Mouse (Mus musculus) regulatory T cell (primary cell): ENCODE measurements at regions not wholly inside any gene's neighbourhood (a gene's known extent, or its start where the extent isn't known, plus 50 kb on each side); places are given as distances from the start of the nearest gene placed in this dataset.

Experiments
- in situ Hi-C: fragments of 300-600 bp; cut with MboI, MseI; formaldehyde crosslinking; loops from one replicate; pipeline ENCODE4 v1.15.1; 2025; ENCODE audit warnings: high pct_unique_total_duplicates

DNA sequence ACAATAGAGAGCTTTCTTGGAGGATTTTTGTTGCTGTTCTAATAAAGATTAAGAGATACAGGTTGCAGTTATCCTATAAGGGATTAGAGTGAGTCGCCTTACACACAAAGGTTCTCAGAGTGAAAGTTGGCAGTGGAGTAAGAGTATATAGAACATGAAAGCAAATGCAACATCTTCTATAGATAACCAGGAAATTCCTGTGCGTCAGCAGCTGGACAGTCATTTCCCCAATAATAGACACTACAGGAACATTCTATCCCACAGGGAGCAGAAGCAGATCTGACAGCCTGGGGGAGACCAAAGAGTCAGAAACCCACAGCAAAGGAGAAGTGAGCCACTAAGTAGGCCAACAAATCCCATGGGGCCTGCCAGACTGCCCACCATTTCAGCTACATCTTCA lies 348.7 kb downstream of the Elavl2 start:
- in situ Hi-C loops, result no loop called here

DNA sequence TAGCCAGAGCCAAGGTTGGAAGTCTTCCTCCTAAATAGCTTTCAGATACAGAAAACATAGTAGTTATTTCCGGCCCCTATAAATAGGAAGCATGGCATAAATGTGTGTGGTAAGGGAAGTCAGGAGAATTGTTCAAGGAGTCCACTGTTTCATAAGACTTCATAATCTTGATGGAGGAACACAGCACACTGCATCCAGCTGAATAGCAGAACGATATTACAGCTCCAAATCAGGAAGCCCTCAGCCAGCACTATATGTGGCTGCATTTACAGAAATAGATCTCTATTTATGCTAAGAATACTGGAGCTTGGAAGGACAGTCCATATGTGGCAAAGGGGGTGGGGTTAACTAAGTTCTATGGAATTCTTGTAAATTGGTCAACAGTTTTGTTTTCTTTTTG lies 371.1 kb downstream of the Elavl2 start:
- in situ Hi-C loops, result no loop called here

DNA sequence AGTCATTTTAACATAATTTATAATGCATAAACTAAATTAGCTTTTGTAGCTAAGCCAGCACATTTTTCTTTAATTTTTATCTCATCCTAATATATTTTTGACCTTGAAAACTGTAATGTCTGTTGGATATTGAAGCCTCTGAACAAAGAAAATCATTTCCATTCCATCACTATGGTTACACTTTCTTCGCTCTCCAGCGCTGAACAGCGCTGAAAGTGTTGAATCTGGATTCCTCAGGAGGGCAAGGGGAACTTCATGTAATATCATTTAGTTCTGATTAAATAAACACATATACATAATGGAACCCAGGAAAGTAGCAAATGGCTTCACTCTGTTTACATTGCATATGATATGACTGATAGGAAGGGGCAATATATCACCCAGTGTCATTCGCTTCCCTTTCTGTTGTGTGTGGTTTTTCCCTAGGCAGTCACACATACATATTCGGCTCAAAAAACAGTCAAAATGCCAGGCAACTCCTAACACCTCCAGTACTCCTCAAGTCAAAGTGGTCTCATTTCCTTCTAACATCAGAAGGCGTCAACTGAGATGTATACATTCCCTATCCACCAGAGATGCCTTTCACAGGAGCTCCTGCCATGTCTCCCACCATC lies 372.5 kb downstream of the Elavl2 start:
- in situ Hi-C loops, result no loop called here

DNA sequence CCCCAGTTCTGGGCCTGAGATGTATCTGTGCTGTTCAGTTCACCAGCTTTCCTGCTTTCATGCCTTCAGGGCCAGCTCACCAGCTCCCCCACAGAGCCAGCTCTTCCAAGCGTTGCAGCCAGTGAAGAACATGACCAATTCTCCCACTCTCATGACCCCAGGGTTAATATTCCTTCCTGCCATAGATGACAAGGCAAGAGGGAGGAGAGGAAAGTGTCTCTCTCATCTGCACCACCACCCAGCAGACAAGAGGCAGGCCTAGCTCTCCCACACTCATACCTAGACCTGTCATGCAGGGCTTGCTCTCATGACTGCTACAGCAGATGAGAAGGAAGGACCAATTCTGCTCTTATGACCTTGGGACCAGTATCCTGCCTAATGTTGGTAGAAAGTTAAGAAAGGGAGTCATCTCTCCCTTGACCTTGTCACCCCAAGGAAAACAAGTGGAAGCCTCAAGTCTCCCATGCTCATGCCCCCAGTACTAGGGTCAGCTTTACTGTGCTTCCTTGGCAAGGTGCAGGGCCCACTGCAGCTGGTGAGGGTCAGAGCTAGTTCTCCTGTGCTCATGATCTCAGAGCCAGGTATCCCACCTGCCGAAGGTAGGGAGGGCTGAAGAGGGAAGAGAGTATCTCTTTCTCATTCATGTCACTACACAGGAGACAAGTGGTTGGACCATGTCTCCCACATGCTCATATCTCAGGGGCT lies 404.0 kb downstream of the Elavl2 start:
- in situ Hi-C loops, result no loop called here

DNA sequence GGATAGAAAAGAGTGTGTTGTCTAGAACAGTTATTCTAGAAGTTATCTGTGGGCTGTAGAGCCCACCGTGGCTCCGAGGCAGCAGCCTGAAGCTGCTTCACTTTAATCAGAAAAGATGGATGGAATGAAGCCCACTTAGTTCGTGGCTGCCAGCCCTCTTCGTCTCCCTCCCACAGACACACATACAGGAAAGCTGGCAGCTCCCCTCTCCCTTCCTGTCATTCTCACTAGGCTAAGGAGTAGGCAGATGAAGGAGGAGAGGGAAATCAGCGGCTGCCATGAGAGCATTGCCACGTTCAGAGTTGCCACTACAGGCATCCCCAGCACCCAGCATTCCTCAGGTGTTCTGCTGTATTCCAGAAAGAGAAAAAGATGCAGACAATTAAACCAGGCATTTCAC lies 435.9 kb downstream of the Elavl2 start:
- in situ Hi-C loops, result no loop called here

DNA sequence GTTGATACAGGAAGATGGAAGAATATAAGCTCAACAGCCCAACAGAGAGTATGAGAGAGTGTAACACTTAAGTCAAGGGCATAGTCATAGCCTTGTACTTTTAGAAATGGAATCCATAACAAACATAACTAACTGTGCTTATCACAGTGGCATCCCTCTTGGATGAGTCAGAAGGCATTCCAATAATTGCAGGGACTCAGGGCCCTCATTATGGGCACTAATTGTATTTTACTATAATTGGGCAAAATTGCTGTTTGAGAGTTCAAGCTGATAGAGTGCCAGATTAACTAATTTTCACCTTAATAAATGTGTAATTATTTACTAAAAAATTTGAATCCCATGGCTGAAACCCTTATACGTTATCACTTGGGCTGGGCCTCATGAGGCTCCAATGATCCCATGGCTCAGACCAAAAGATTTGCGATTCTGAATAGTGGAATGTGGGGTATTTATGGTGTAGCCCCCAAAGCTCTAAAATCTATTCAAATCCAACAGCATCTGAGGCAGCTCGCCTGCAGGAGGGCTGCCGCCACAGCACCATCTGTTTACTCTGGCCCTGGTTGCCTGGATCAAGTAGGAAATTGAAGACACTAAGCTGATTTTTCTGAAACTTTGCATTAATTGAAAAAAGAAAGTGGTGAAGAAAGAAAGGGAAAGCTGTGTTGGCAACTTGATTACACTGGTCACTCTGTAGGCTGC lies 456.7 kb downstream of the Elavl2 start:
- in situ Hi-C loops, result no loop called here

DNA sequence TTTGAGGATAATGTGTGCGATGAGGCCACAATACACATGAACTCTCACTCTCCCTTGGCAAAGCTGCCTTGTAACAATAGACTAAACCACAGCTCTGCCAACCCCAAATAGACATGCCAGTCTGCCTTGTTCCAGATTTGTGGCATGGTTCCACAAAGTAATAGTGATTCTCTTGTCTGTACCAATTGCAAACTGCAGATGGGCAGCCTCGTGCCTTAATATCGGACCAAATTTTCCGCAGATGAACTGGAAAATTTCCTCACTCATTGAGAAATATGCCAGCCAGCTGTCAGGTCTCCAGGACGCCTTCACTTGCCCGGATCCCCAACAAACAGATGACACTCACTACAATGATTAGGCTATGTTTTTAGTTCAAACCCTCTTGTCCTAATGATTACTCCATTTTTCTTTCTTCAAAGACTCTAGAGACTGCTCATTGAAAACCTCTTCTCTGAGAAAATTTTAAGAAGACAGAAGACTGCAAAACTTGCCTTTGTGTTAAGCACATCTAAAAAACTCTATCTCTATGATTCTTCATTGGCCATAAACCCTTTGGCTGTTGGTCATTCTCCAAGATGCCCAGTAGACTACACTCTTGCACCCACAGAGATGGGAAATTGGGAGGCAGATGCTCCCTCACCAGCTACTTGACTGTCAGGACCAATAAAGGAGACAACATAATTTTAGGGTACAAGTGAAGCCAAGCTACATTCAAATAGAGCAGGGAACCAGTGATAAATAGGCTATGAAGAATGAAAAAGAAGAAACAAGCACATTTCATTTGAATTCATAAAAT lies 483.1 kb downstream of the Elavl2 start:
- in situ Hi-C loops, result no loop called here

DNA sequence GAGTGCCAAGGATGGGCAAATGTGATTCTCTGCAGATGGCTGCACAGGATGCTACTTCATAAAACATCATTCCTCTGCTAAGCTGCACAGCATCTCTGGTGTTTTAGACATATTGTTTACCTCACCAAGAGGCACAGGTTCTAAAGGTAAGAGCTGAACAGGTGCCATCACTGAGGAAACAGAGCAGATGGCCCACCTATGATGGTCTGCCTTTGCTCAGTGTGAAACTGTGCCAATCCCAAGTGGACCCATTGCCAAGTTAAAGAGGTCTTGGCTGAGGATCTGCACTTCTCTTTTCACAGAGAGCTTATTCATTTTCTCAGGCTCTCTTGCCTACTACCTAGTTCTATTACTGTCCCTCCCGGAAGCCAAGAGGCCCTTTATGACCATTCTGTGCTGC lies 494.3 kb downstream of the Elavl2 start:
- in situ Hi-C loops, result no loop called here

DNA sequence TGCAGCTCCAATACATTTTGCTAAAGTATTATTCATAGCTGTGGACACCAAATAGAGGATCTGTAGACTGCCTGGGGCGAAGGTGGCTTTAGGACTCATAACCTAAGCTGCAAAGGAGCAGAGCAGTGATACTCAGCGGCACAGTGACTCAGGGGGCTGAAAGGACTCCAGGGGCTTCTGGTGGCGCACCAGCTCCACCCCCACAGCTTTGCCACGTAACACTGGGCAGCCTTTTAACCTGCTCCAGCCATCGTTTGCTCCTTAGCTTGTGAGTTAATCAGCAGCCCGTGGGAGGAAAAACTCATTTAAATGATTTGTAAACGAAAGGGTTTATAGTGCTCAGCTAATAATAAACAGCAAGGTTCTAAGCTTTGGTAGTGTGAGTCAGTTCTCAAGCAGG lies 532.4 kb downstream of the Elavl2 start:
- in situ Hi-C loops, result no loop called here

DNA sequence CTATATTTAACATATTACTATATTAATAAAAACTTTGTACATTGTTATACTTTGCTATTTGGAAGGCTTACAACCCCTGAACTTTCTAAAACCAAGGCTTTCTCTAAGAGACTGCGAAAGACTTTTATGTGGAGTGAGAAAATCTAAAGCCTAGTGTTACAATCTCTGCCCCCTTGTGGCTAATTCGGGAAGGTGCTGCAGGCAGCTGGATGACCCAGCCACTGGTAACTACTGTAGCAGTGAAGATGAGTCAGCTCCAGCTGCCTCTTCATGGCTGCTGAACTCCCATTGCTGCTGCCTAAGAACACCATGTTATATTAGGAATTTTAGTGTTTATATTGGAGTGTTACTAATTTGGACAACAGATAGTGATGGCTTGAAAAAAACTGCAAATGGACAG lies 539.7 kb downstream of the Elavl2 start:
- in situ Hi-C loops, result no loop called here

DNA sequence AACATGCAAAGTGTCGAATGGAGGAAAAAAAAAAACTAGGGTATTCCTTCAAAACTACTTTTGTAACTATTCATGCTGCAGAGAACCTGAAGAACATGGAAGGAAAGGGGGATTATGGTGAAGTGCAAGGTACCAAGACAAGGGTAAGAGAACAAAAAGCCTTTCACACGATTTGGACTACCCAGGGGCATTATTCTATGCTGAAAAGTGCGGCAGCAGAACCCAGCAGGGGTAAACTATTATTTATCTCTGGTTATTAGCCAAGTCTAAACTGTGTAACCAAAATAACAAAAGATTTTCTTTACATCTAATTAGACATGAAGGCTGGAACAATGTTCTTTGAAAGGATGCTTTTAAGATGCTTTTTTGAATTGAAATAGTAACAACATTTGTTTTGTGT lies 560.8 kb downstream of the Elavl2 start:
- in situ Hi-C loops, result no loop called here

DNA sequence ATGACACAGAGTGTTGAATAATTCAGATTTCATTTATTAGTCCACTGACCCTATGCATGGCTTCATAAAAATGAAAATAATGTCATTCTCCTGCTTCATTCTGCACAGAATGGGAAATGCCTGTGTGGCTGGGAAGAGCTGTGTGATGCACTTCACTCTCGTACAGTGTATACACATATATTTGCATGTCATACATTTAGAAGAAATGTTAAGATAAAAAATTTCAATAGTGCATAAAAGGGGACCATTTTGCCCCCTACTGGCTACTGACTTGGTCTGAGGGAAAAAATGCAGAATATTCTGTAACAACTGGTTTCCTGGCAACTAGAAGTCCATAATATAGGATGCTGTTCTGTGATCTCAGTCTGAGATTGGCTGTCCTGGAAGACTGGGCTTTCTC lies 580.5 kb downstream of the Zfp352 start:
- in situ Hi-C loops, result loop anchor here (10.0 kb wide), 1 partner anchor 1146 kb away; no protein-coding TSS in a partner anchor

DNA sequence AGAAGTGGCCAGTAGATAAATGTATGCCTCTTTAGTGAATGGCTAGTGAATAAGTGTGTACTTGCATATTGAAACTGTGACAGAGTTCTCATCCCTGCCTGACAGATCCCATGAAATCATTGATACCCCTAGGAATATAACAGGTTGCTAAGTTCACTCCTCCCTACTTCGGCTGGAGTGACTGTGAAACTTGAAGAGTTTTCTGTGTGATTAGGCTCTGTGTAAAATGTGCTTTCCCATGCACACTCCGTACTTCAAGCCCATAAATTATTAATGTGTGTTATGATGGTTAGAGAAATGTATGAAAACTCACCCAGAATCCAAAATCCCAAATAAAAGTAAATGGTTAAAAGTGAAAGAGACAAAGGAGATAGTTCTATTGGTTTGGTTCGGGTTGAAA lies 580.0 kb downstream of the Zfp352 start:
- in situ Hi-C loops, result loop anchor here (10.0 kb wide), 1 partner anchor 1146 kb away; no protein-coding TSS in a partner anchor

DNA sequence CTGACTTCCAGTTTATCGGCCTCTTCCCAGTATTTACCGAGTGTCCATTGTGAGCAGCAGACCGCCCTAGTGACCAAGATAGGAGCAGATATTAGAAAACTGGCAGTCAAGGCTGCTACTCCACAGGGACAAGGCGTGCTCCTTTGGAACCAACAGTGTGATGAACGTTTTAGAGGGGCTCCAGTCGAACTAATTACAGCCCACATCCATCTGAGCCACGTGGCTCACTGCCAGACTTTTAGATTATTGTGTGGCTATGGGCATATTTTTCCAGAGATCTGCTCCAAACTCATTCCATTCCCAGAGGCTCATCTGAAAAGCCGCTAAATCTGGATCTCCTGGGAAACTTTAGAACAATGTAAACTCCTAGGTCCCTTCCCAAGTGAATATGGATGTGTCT lies 578.9 kb downstream of the Zfp352 start:
- in situ Hi-C loops, result loop anchor here (10.0 kb wide), 1 partner anchor 1147 kb away; no protein-coding TSS in a partner anchor
